Mouse (Mus musculus) hindbrain, embryonic 15.5 days (tissue): ENCODE measurements at regions not wholly inside any gene's neighbourhood (a gene's known extent, or its start where the extent isn't known, plus 50 kb on each side); places are given as distances from the start of the nearest gene placed in this dataset.

Source experiments
- ATAC-seq: fragments of 200-750 bp; cut with Nextera tagmentation; 2 replicates; pipeline ENCODE4 v1.8.0; 2017; ENCODE audit warnings: low read depth, moderate number of reproducible peaks, moderate TSS enrichment; ENCODE audit not compliant: low FRiP score
- H3K27ac ChIP-seq: fragments of 300-500 bp; sonication (generic); replicated peaks from 2 replicates; pipeline ENCODE4 v1.5.1; 2015; ENCODE audit warnings: mild to moderate bottlenecking, inconsistent platforms
- H3K27me3 ChIP-seq: fragments of 300-500 bp; sonication (generic); 2 replicates; pipeline ENCODE4 v1.6.1; 2015; ENCODE audit warnings: control low read depth, inconsistent platforms
- H3K36me3 ChIP-seq: fragments of 300-500 bp; sonication (generic); 2 replicates; pipeline ENCODE4 v1.6.1; 2015; ENCODE audit warnings: control low read depth, inconsistent platforms
- H3K4me1 ChIP-seq: fragments of 300-500 bp; sonication (generic); replicated peaks from 2 replicates; pipeline ENCODE4 v1.6.1; 2015; ENCODE audit warnings: control low read depth, inconsistent platforms
- H3K4me2 ChIP-seq: fragments of 300-500 bp; sonication (generic); 2 replicates; pipeline ENCODE4 v1.6.1; 2015; ENCODE audit warnings: moderate library complexity, mild to moderate bottlenecking, inconsistent platforms
- H3K4me3 ChIP-seq: fragments of 300-500 bp; sonication (generic); 2 replicates; pipeline ENCODE4 v1.5.1; 2015; ENCODE audit warnings: mild to moderate bottlenecking, inconsistent platforms
- H3K9ac ChIP-seq: fragments of 300-500 bp; sonication (generic); 2 replicates; pipeline ENCODE4 v1.6.1; 2015; ENCODE audit warnings: inconsistent platforms
- H3K9me3 ChIP-seq: fragments of 300-500 bp; sonication (generic); 2 replicates; pipeline ENCODE4 v1.6.1; 2016; ENCODE audit warnings: control low read depth, inconsistent platforms
- WGBS: fragments of 180-500 bp; shearing (Covaris S2); methylation state at CpG from one replicate; pipeline ENCODE4 v1.1.7; 2015; 5-methylcytosine and 5-hydroxymethylcytosine counted together

DNA sequence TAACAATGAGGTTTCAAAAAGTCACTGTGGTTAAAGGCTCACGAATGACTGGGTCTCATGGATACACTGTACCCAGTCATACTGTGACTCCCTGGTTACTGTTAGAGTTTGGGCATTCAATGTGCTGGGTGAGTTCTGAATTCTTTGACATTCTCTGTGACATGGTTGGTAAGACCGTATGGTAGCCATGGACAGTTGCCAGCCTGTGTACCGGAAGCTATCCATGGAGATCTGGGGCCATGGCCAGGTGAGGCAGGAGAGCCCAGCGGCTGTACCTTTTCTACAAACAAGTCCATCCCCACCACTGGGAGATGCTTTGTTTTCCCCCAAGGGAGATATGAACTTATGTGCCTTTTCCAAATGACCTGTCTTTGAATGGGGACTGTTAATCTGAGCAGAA lies 126.4 kb downstream of the Irx2 start:
- no peaks in the 10 kb centered on the region for H3K4me1 ChIP-seq
- H3K9ac ChIP-seq, result no peak overlapping the region
- no peaks in the 10 kb centered on the region for H3K36me3 ChIP-seq
- H3K4me2 ChIP-seq, result no peak overlapping the region
- H3K27me3 ChIP-seq, result no peaks in the 10 kb centered on the region
- 90% methylated on average over 4 of the region's 4 CpGs for WGBS
- H3K4me3 ChIP-seq, result no peak overlapping the region
- H3K27ac ChIP-seq, result no peak overlapping the region
- ATAC-seq, result no peak
- H3K9me3 ChIP-seq, result no peaks in the 10 kb centered on the region

DNA sequence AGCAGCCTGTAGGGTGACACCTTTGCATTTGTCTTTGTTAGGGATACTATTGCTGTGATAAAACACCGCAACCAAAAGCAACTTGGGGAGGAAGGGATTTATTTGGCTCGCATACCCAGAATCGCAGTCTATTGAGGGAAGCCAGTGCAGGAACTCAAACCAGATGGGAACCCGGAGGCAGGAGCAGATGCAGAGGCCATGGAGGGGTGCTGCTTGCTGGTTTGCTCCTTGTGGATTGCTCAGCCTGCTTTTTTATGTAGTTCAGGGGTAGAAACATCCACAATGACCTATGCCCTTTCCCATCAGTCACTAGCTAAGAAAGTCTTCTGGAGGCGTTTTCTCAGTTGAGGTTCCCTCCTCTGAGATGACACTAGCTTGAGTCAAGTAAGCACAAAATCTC lies 133.9 kb downstream of the Irx2 start:
- H3K9me3 ChIP-seq, result no peaks in the 10 kb centered on the region
- no peak overlapping the region for H3K4me3 ChIP-seq
- no peak overlapping the region for H3K9ac ChIP-seq
- H3K27me3 ChIP-seq, result no peaks in the 10 kb centered on the region
- ATAC-seq, result no peak
- WGBS, result 88% methylated on average over 5 of the region's 5 CpGs
- no peaks in the 10 kb centered on the region for H3K4me1 ChIP-seq
- H3K4me2 ChIP-seq, result no peak overlapping the region
- H3K27ac ChIP-seq, result no peak overlapping the region
- no peaks in the 10 kb centered on the region for H3K36me3 ChIP-seq

DNA sequence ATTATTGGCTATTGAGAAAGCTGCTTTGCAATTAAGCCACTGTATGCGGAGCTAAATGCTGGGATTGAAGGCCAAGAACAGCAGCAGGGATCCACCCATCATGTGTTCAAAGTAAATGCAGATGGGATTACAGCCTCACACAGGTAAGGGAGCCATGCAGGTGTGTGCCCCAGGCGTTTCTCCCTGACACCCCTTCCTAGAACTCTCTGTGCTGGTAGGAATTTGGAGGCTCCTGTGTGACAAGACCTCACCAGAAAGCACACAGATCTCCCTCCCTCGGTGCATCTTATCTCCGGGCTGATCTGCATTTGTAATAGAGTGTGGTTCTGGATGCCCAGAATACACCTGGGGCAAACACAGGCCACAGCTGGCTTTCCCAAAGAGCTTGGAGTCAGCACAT lies 134.7 kb downstream of the Irx2 start:
- no peak overlapping the region for H3K4me3 ChIP-seq
- H3K9me3 ChIP-seq, result no peaks in the 10 kb centered on the region
- H3K4me1 ChIP-seq, result no peaks in the 10 kb centered on the region
- no peak overlapping the region for H3K4me2 ChIP-seq
- ATAC-seq, result no peak
- H3K9ac ChIP-seq, result no peak overlapping the region
- WGBS, result 61% methylated on average over 4 of the region's 4 CpGs
- no peaks in the 10 kb centered on the region for H3K36me3 ChIP-seq
- no peak overlapping the region for H3K27ac ChIP-seq
- H3K27me3 ChIP-seq, result no peaks in the 10 kb centered on the region

DNA sequence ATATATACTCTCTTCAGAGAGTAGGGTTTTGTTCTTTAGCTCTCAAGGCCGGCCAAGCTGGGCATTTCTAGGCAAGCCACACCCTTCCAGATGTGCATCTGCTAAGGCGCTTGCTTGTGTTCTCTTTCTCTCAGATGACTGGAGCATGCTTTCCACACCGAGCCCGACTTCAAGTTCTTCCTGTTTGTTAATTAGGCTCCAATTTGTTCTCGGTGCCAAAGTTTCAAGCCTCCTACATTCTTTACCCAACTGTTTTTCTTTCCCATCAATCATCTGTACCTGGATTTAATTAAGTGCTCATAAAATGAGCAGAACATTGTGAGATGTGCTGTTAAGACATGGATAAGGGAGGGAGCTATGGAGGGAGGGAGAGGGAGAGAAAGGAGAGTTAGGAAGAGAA lies 138.7 kb downstream of the Irx2 start:
- Histone ChIP-seq H3K27ac (no peak overlapping the region), H3K27me3 (no peaks in the 10 kb centered on the region), H3K36me3 (no peaks in the 10 kb centered on the region), H3K4me1 (0 out of 2 replicates have a peak, but pooled peaks cover 6% of the 10 kb centered on the region), H3K4me2 (no peak overlapping the region), H3K9ac (no peak overlapping the region), H3K9me3 (no peaks in the 10 kb centered on the region), H3K4me3 (no peak overlapping the region)
- WGBS, result 73% methylated on average over 5 of the region's 5 CpGs
- ATAC-seq, result no peak

GRCm38 (mm10) chr13:72769007-72769595 lies 140.5 kb downstream of the Irx2 start:
- H3K9ac ChIP-seq, result no peak overlapping the region
- H3K4me1 ChIP-seq, result 0 out of 2 replicates have a peak, but pooled peaks cover 6% of the 10 kb centered on the region
- no peak overlapping the region for H3K4me3 ChIP-seq
- peak; percentile 59; the same call in 1 of the 2 replicates for ATAC-seq
- H3K36me3 ChIP-seq, result no peaks in the 10 kb centered on the region
- H3K4me2 ChIP-seq, result no peak overlapping the region
- no peaks in the 10 kb centered on the region for H3K9me3 ChIP-seq
- H3K27ac ChIP-seq, result no peak overlapping the region
- H3K27me3 ChIP-seq, result no peaks in the 10 kb centered on the region
- 55% methylated on average over 12 of the region's 12 CpGs for WGBS

DNA sequence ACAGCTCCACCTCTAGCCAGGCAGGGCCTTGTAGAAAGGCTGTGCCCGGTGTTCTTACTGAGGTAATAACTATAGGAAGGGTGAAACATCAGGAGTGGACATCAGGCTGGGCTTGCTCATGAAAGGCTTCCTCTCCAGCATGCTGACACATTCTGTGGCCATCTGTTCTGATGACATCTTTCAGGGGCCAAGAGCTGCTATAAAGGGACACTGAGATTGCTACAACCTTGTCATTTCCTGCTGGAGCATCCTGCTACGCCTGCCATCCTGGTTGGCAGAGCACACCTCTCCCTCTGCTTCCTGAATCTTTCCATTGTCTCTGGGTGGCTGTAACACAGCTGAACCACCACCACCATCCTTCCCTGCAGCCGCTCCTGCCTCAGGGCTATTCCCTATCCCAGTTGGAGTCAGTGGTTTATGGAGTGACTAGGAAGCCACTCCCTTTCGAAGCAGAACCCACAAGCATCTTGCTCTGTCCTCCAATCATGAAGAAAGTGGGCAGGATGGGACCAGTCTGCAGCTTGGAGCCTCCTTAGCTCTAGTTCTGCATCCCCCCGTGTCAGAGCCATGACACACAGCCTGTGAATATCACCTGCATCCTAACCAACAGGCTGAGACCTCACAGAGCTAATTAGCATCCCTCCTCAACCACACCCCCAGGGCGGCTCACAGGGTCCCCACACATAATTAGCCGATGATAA lies 154.6 kb downstream of the Irx2 start:
- Histone ChIP-seq H3K4me3 (no peak overlapping the region), H3K36me3 (no peaks in the 10 kb centered on the region), H3K27ac (no peak overlapping the region), H3K9ac (no peak overlapping the region), H3K4me2 (no peak overlapping the region), H3K4me1 (0 out of 2 replicates have a peak, but pooled peaks cover 7% of the 10 kb centered on the region), H3K27me3 (peaks cover 2% of the 10 kb centered on the region; the same call in 1 of the 2 replicates), H3K9me3 (no peaks in the 10 kb centered on the region)
- no peak for ATAC-seq
- WGBS, result 54% methylated on average over 7 of the region's 7 CpGs

DNA sequence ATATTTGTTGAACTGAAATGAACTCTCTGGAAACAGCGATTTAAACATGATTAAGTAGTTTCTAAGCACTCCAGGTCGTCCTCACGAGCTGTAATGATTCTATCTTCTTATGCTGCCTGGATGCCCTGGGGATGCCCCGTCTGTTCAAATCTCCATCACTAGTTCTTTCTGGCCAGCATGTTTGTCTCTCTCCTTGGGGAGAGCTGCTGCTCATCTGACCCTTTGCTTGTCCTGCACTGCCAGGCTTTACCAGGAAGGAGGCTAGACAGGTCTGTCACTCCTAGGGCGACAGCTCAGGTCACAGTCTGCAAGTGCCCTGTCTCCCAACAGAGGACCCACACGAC lies 155.1 kb downstream of the Irx2 start:
- ATAC-seq, result 0 out of 2 replicates have a peak, but pooled peaks have one; percentile 27
- no peak overlapping the region for H3K27ac ChIP-seq
- WGBS, result 40% methylated on average over 6 of the region's 6 CpGs
- peaks cover 2% of the 10 kb centered on the region; the same call in 1 of the 2 replicates for H3K27me3 ChIP-seq
- no peak overlapping the region for H3K4me3 ChIP-seq
- H3K9me3 ChIP-seq, result no peaks in the 10 kb centered on the region
- 0 out of 2 replicates have a peak, but pooled peaks cover 7% of the 10 kb centered on the region for H3K4me1 ChIP-seq
- H3K36me3 ChIP-seq, result no peaks in the 10 kb centered on the region
- no peak overlapping the region for H3K4me2 ChIP-seq
- no peak overlapping the region for H3K9ac ChIP-seq

- ATAC-seq, result no peak
- no peaks in the 10 kb centered on the region for H3K9me3 ChIP-seq
- 82% methylated on average over 3 of the region's 3 CpGs for WGBS
Observed at GRCm38 (mm10) chr13:72792695-72793094, 164.1 kb downstream of the Irx2 start.

DNA sequence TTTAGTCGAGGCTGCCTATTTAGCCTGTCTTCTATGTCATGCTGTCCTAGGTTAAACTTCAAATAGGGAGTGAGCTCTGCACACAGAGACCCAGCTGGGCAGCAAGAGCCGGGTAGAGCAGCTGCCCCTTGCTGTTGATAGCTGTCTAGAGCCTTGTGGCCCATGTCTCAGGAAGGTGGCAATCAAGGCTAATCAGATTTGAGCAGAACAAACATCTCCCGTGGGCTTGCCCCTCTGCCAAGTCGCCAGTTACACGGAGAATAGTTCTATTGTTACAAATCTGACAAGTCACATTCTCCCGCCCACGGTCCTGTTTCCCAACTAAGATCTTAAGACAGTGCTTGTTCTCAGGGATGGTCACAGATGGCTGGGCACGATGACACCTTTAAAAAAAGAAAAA lies 171.4 kb downstream of the Irx2 start:
- Histone ChIP-seq H3K9me3 (no peaks in the 10 kb centered on the region), H3K4me2 (no peak overlapping the region), H3K27ac (no peak overlapping the region), H3K4me1 (peaks cover 15% of the 10 kb centered on the region), H3K4me3 (no peak overlapping the region), H3K9ac (no peak overlapping the region), H3K36me3 (no peaks in the 10 kb centered on the region), H3K27me3 (peaks cover 3% of the 10 kb centered on the region; the same call in 1 of the 2 replicates)
- WGBS, result 10% methylated on average over 8 of the region's 8 CpGs
- no peak for ATAC-seq

More at GRCm38 (mm10) chr13:72792695-72793094, 164.1 kb downstream of the Irx2 start:
- Histone ChIP-seq H3K4me2 (no peak overlapping the region), H3K36me3 (no peaks in the 10 kb centered on the region), H3K27ac (no peak overlapping the region), H3K4me1 (no peaks in the 10 kb centered on the region), H3K4me3 (no peak overlapping the region), H3K9ac (no peak overlapping the region), H3K27me3 (no peaks in the 10 kb centered on the region)

DNA sequence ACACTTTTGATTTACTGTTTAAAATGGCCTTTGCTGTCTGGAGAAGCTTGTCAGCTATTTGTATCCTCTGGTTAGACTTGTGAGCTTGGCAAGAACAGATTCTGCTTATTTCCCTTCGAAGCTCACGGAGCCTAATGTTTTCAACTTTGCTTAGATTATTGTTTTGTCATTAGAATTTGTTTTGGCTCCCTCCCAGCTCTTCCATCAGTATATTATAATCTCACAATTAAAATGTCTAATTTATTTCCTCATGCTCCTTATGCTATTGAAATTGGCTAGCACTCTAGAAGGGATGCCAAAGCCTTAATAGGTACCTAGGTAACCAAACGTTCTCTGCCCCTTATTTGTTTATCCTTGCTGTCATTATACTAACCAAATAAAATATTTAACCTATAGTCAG lies 171.9 kb downstream of the Irx2 start:
- Histone ChIP-seq H3K27me3 (peaks cover 6% of the 10 kb centered on the region; the same call in 1 of the 2 replicates), H3K4me1 (peaks cover 15% of the 10 kb centered on the region), H3K36me3 (no peaks in the 10 kb centered on the region), H3K4me3 (no peak overlapping the region), H3K9me3 (no peaks in the 10 kb centered on the region), H3K4me2 (no peak overlapping the region), H3K9ac (no peak overlapping the region), H3K27ac (no peak overlapping the region)
- no peak for ATAC-seq
- WGBS, result 32% methylated on average over 3 of the region's 3 CpGs

GRCm38 (mm10) chr13:72803374-72803773 lies 174.8 kb downstream of the Irx2 start:
- H3K4me1 ChIP-seq, result peaks cover 15% of the 10 kb centered on the region
- no peak overlapping the region for H3K27ac ChIP-seq

DNA sequence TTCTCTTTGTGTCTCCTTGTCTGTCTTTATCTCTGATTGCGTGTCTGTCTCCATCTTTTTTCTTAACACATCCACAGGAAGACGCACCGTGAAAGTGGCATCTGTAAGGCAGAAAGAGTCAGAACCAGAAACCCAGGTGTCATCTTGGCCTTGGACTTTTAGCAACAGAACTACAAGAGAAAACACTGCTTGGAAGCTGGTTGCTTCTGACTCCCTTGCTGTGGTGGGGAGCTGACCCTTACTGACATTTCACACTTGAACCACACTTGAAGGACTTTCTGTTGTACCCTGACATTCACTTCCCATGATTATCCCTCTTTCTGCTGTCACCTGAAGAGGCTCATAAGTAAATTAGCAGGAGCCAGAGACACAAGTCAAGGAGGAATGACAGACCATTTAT lies 180.6 kb downstream of the Irx2 start:
- Histone ChIP-seq H3K9me3 (no peaks in the 10 kb centered on the region), H3K27me3 (0 out of 2 replicates have a peak, but pooled peaks cover 7% of the 10 kb centered on the region), H3K36me3 (no peaks in the 10 kb centered on the region), H3K4me2 (no peak overlapping the region), H3K4me1 (no peaks in the 10 kb centered on the region), H3K27ac (no peak overlapping the region), H3K9ac (no peak overlapping the region), H3K4me3 (no peak overlapping the region)
- WGBS, result 82% methylated on average over 3 of the region's 3 CpGs
- no peak for ATAC-seq

More at GRCm38 (mm10) chr13:72803374-72803773, 174.8 kb downstream of the Irx2 start:
- Histone ChIP-seq H3K9ac (no peak overlapping the region), H3K4me3 (no peak overlapping the region), H3K9me3 (no peaks in the 10 kb centered on the region), H3K4me2 (no peak overlapping the region), H3K27me3 (peaks cover 6% of the 10 kb centered on the region; the same call in 1 of the 2 replicates), H3K36me3 (no peaks in the 10 kb centered on the region)
- 27% methylated on average over 11 of the region's 11 CpGs for WGBS
- no peak for ATAC-seq
